Mouse (Mus musculus): ENCODE measurements at regions not wholly inside any gene's neighbourhood (a gene's known extent, or its start where the extent isn't known, plus 50 kb on each side); places are given as distances from the start of the nearest gene placed in this dataset.
"Not testable (repeated sequence)": the region's sequence is repeated elsewhere in the genome, so short reads cannot be mapped to it uniquely, and the experiment has no call there.

DNA sequence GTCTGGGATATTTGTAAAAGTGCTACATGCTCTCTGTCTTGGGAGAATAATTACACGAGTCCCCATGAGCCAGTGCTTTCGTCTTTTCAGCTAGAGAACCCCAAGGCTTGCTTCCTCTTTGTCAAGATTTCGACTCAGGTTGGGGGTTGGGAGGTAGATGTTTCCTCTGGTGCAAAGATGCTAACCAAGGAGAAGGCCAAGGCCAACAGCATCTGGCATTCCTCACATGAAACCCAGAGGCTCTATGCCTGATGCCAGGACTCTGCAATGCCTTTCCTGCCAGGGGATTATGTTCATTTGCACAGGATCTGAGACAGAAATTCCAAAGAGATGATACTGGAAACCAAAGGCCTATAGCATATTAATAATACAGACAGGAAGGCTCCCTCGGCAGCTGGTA, 198.2 kb upstream of the Six2 start:
- DNase-seq (ENCODE audit: low read depth in 2 of 2, low spot score in 2 of 2) = no peak

DNA sequence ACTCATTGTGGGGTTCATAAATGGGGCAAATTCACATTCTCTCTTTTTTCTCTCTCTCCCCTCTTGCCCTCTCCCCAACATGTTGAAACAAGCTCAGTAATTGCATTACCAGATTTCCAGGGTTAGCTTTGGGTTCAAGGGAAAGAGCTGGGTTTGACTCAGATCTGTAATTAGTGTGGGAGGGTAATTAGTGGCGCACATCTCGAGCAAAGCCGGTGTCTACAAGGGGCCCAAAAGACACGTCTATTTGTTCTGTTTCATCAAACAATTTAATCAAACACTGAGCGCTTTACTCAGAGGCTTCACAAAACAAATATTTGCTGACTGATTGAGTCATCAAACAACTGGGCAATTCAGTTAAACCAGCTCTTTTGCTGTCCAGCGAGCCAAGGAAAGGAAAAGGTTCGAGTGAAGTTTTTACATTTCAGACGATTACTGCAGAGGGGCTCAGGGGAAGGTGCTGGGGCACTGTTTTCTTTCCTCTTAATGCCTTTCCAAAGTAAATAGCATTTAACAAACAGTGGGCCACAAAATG, 193.6 kb upstream of the Six2 start:
- DNase-seq (ENCODE audit: low read depth in 2 of 2, low spot score in 2 of 2) = no peak

DNA sequence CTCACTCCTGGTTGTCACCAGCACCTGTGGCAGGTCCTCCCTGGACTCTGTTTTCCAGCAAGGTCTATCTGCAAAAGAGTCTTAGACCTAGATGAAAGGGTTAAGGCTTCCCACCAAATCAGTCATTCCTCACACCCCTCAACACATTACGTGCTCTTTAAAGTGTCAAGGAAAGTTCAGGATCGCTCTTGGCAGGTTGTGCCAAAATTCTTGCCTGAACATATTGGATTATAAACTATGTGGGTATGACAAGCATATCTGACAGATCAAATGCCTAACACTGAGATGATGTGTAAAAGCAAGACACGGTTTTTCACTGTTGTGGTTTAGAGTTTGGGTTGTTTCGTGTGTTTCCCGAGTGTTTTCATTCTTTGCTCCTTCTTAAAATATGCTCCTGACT, 193.0 kb upstream of the Six2 start:
- DNase-seq (ENCODE audit: low read depth in 2 of 2, low spot score in 2 of 2) = no peak

DNA sequence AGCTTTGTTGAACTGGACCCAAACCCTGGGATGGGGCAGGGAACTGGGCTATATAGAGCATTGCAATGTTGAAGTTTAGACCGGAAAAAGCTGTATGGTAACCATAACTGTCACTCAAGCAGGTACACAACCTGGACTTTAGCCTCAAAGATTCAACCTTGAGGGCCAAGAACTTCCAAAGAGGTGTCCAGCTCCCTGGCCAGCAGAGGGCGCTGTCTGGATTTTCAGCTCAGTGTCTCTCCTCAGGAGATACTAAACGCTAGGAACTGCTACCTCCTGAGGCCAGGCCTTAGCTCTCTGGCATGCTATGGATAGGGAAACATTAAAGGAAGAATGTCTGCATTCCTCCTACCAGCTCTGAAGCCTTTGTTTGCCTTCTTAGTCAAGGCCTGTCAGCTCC, 189.4 kb upstream of the Six2 start:
- peak; percentile 3 to 10 for DNase-seq (ENCODE audit: low read depth in 2 of 2, low spot score in 2 of 2)

DNA sequence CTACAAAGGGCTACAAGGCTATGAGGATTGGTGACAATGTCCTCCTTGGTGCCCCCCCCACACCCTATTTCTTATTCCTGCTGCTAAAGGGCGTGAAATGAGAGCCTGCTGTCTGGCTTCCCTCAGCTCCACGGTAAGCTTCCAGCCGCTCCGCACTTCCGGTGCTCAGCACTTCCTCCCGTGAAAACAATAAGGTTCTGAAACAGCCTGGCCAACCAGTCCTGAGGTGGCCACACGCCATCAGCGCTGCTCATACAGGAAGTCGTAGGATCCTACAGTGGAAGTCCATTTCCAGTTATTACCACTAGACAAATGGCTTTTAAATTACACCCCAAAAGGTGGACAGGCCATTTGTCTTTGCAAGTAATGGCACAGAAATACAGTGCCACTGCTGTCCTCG, 188.8 kb upstream of the Six2 start:
- DNase-seq (ENCODE audit: low read depth in 2 of 2, low spot score in 2 of 2) = no peak

DNA sequence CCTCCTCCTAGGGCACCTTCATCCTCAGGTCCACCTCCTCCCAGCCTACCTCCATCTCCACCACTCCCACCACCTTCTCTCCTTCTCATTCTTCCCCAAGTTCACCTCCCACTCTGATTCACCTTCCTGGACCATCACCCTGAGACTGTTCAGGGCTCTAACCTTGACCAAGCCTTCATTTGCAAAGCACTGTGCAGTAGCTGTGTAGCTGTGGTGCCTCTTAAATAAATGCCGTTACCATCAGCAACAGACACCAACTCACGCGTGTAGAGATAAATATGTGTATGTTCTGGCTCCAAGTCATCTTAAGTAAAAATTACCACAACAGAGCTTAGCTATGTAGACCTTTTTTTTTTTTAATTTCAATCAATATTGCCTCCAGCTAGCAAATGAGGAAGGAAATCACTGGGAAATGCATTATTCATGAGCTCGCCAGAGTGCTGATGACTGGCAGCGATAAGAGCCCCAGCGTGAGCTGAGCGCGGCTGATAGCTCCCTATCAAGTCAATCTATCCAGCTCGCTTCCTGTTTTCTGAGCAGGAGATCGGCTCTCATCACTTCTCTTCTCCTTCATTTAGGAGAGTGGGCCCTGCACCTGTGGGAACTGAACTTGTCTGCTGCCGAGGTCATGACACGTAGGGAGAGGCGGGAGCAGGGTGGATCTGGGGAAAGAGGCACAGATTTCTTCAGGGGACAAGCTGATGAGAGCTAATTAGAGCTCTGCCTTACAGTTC, 185.9 kb upstream of the Six2 start:
- DNase-seq (ENCODE audit: low read depth in 2 of 2, low spot score in 2 of 2) = no peak

DNA sequence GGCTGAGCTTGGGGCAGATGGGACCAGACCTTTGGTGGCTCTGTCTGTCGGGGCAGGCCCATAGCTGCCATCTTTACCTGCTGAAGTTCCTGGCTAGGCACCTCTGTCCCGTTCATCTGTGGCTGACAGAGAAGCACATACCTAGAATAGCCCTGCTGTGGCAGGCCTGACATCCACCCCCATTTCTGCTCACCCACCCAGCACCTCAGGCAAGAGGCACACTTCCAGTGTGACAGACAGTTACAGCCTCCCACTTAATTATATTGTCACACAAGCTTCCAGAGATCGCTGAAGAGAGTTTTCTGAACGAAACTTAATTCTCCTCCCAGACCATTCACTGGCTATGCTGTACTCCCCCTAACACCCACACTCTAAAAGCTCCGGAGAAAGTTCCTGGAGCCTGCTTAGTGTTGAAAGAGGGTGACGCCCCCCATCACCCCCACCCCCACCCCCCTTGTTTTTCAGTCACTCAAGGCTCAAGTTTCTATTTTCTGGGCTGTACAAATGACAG, 184.9 kb upstream of the Six2 start:
- no peak for DNase-seq (ENCODE audit: low read depth in 2 of 2, low spot score in 2 of 2)

DNA sequence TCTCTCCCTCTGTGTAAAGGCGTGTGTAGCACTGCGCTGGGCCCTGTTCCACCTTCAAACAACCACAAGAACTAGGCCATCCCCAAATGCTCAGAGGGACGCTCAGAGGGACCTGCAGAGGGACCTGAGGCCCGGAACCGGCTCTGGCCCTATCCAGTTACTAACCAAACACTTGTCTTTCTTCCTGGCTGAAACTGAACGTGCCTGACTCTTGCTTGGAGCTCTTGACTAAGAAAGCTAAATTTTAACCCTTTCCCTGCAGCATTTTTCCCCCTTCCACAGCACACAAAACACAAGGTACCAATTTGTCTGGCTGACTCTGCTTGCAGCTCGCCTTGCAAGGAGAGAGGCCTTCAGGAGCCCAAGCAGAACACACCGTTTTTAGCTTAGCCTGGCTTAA, 182.3 kb upstream of the Six2 start:
- no peak for DNase-seq (ENCODE audit: low read depth in 2 of 2, low spot score in 2 of 2)

DNA sequence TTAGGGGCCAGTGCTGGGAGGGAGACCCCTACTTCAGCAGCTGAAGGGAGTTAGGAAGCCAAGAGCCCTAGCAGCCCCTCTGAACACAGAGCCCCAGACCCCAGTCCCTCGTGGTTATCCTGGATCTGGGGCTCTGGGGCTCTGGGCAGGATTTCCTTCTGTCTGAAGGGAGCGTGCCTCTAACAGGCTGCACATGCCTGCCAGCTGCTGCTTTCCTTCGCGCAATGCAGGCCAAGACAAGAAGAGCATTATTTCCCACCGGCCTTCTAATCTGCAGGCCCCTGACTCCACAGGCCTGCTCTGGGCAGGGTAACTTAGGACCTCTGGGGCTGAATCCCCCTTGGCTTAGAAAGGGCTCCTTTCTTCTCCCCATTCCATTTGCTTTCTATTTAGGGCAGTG, 181.1 kb upstream of the Six2 start:
- no peak for DNase-seq (ENCODE audit: low read depth in 2 of 2, low spot score in 2 of 2)

DNA sequence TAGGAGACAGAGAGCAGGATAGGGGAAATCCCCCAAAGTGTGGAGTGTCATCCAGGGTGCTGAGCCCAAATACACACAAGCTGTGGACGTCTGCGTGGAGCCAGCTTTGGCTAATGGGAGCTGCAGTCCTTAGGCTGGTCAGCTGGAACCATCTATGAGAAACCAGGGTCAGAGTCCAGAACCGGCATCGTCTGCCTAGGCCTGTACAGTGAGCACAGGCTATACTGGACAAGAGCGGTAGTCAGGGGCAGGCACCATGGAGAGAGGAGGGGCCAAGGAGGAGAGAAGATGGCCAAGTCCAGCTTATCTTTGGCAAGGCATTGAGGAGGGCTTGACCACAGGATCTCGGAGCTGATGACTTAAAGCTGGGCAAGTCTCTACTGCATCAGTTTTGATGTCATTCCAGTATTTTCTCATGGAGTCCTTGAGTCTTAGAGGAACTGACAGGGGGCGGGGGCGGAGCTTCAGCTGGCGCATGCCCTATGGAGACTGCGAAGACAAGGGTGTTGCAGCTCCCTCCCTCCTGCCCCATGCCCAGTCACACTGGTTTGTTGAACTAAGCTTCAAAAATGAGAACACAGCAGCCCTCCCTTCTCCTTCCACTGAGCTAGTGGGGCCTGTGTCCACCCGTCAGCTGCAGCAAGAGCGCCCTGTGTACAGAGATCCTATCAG, 180.0 kb upstream of the Six2 start:
- no peak for DNase-seq (ENCODE audit: low read depth in 2 of 2, low spot score in 2 of 2)

DNA sequence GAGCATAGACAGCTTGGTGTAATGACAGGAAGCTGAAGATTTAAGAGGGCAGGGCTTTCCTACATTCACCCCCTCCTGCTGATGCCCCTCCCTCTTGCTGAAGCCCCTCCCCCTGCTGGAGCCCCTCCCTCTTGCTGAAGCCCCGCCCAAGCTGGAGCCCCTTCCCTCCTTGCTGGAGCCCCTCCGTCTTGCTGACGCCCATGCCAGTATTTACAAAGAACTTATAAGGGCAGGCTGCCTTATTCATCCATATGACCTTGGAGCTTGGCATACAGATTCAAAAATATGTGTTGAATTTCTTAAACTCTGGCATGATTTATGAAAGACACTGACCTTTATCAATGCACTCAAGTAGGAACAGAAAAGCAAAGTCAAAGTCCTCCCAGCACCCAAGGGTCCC, 178.5 kb upstream of the Six2 start:
- no peak for DNase-seq (ENCODE audit: low read depth in 2 of 2, low spot score in 2 of 2)

DNA sequence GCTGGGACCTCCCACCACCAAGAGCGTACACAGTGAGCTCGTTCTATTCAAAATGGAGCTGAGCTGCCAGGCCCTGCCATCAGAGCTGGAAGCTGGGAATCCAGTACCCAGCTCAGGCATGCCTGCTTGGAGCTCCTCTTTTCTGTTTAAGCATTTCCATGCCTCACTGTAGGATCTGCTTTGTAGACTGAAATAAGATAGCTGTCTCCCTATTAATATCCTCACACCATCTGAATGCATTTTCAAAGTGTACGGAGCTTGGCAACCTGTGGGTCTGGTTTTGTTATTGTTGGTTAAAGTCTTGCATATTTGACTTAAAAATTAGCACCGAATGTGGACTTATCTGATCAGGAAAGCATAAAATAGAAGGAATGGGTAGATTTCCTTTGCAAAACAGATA, 177.9 kb upstream of the Six2 start:
- no peak for DNase-seq (ENCODE audit: low read depth in 2 of 2, low spot score in 2 of 2)

DNA sequence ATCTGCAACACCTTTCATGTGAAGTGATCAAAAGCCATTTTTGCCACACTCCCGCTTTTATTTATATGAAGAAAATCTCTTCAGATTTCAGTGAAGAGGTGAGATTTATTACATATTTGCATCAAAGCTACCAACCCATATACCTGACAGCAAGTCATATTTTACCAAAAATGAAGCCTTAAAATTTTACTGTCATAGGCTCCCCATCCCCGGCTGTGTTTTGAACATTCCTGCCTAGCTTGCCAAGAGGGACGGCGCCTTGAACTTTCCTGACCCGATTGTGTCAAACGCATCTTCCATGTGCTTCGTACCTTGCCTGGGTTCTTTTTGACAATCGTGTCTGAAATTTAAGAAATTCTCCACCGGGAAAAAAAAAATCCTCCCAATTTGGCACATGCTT, 173.3 kb upstream of the Six2 start:
- no peak for DNase-seq (ENCODE audit: low read depth in 2 of 2, low spot score in 2 of 2)

DNA sequence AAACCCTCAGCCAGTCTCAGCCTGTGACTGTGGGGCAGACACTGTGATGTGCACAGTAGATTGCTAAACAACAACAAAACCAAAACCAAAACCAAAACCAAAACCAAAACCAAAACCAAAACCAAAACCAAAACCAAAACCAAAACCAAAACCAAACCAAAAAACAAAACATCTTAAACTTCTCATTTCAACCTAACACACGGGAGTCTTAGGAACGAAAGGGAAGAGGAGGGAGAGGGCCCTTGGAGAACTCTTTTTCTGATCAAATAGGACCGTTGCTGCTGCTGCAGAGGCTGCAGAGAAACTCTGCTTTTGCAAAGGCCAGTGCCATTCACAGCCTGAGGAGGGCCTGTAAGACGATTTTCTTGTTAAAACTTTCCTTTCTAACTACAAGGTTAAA, 172.7 kb upstream of the Six2 start:
- no peak for DNase-seq (ENCODE audit: low read depth in 2 of 2, low spot score in 2 of 2)

DNA sequence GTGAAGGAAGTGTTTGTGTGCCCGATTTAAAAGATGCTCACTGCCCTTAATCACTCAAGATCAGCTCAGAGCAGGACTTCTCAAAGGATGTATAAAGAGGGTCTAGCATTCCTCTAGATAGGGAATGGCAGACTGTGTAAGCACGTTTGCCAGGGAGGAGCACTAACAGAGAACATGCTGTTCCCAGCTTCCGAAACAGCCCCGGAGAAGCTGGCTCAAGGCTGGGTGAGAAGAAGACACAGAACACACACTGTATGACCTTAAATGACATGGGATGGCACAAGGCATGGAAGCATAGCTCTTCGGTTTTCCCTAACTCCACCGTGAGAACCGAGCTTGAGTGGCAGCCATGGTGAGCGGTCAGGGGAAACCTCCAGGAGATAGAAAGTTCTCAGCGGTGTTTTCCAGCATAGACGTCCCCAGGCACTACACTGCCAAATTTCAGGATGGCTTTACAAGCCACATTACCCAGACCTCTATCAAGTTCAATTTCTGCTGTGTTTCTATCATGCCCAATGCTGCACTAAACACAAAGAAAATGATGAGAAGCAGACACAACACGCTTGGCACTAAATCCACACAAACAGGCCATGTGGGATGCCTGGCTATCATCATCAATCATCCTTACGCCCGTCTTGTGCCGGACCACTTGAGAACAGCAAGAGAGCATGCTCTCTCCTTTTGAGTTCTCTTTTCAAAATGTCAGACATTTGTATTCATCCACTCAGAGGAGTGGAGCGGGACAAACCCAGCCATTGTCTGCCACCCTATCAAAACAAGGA, 172.0 kb upstream of the Six2 start:
- DNase-seq (ENCODE audit: low read depth in 2 of 2, low spot score in 2 of 2) = no peak

DNA sequence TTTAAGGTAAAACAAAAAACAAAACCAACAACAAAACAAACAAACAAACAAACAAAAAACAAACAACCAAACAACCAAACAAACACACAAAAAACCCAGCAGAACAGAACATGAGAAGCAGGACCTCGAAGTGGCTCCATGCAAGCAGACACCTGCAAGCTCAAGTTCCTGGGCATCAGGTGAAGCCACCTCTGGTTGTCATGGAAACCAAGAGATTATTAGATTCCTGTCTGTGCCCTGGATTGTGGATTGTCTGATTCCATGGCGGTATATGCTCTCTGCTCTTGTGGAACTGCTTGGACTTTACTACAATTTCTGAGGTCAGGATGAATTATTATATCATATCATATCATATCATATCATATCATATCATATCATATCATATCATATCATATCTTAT, 170.4 kb upstream of the Six2 start:
- no peak for DNase-seq (ENCODE audit: low read depth in 2 of 2, low spot score in 2 of 2)

DNA sequence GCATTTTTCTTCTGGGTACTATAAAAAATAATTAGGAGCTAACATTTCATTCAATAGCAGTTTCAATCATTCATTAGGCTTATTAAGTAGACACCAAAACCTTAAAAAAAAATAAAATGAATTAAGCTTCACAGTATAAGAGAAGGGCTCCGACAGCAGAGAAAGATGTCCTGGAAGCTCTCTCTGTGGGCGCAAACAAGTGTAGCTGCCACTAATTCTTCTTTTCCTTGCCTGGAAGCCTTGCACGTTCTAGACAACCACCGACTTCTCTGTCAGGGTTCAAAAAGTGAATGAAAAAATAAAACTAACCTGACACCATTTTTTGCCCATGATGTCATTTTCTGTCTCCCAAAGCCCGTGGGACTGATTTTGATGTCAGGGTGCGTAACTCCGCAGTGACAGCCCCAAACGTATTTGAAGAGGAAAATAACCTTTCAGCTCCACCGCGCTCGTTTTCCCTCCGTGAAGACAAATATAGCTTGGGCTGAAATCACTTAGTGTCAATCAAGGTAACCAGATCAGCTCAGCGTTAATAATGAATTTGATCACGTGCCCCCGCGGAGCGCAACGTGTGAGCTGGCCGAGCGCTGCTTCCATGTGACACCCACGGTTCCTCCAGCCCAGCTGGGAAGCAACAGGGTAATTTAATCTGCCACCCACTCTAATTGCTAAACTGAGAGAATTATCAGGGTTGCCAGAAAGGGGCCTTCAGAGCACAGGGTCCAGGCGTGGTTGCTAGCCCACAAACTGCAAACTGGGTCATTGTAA, 169.8 kb upstream of the Six2 start:
- no peak for DNase-seq (ENCODE audit: low read depth in 2 of 2, low spot score in 2 of 2)

DNA sequence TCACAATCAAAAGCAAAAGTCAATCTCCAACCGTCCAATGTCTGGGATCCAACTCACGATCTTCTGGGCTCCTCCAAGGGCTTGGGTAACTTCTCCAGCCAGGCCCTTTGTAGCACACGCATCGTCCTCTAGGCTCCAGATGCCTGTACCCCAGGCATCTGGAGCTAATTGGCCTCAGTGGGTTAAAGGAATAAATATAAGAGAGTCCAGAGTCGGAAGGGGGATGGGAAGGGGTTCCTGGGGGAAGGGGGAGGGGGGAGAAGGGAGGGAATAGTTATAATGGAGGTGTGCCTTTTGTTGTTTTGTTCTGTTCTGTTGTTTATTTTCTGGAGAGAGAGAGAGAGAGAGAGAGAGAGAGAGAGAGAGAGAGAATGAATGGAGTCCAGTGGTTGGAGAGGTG, 168.8 kb upstream of the Six2 start:
- DNase-seq (ENCODE audit: low read depth in 2 of 2, low spot score in 2 of 2) = not testable (repeated sequence)

DNA sequence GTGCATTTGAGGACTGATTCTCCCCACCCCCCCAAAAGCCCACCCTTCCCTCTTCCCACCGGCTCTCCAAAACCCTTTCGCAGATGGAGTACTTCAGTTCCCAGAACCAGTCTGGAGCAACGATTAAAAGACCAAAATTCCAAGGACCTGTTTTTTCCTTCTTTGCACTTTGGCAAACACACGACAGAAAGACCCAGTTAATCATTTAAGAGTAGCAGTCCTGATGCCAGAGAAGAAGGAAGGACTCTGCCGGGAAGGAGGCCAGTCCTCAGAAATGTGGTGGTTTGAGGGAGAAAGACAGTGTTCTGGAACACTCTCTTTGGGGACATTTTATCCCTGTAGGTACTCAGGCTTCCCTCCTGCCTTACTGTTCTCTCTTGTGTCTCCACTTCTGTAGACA, 165.1 kb upstream of the Six2 start:
- no peak for DNase-seq (ENCODE audit: low read depth in 2 of 2, low spot score in 2 of 2)

DNA sequence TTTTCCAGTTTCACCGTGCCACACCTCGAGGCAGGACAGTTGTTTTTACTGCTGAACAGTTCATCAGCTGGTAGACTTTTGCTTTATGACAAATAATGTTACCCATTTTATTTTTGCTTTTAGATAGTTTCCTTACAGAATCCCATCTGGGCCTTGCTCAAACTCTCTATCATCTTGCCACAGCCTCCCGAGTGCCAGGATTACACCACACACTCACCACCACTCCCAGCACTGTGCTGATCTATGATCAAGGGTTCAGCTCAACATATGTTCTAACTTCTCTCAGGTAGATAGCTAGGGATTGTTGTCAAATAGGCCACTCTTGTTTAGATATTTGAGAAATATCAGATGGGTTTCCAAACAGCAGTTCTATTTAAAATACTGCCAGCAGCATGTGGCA, 160.5 kb upstream of the Six2 start:
- DNase-seq (ENCODE audit: low read depth in 2 of 2, low spot score in 2 of 2) = no peak

DNA sequence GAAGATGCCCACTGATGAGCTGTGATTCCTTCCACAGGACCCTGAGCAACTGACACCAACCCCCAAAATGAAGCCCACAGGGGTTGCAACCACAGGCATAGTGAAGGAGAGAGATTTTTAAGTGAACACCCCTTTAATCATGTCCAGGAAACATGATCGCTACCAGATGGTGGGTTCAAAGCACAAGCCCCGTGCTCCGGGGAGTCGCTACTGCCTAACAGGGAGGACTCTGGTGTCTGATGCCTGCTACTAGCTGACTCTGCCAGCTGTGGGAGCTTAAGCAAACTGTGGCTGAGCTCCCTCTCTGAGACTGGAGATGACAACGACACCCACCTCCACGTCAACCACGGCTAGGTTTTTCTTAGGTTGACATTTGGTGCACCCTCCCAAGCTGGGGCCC, 159.7 kb upstream of the Six2 start:
- no peak for DNase-seq (ENCODE audit: low read depth in 2 of 2, low spot score in 2 of 2)

Data from CD8-positive naive resting alpha-beta T cell, adult 2 months (primary cell).